Mouse (Mus musculus): ENCODE measurements around the gene Cdkn3. TPM values are rescaled to one million over a fixed set of nuclear protein-coding genes. Genes with fewer than 3 reads are reported as not detected.
"Not testable (repeated sequence)": the region's sequence is repeated elsewhere in the genome, so short reads cannot be mapped to it uniquely, and the experiment has no call there.

The Cdkn3 gene
- total and polyA plus RNA-seq, 3 experiments: 1.2 to 2.1 TPM; not detected in 1

DNA sequence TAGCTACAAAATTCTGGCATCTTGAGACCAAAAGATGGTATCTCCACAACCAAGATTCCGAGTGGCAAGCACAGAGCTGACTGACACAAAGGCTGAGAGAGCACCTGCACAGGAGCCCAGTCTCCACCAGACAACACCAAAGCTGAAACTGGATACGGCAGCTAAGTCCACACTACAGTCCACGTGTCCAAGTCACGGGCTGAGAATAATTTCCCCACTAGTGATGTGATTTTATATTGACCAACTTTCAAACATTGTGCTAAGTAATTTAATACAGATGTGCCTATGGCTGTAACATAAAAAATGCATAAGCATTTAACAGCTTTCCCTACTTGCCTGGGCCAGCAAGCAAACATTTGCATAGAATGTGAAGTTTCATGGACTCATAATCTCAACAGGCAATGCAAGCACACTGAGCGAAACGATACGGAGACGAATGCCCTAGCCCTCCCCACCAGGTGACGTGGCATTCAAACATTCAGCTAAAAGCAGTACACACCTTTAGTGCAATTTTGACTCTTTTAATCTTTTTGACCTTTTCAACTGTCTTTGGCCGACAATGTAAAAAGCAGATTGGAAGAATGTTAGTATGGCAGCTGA lies 23.1 kb downstream of the Cdkn3 start:
- DNase-seq: no peak

GRCm38 (mm10) chr14:46785247-46785646 lies 24.9 kb downstream of the Cdkn3 start:
- no peak for DNase-seq

GRCm38 (mm10) chr14:46787454-46787786 lies 27.1 kb downstream of the Cdkn3 start:
- DNase-seq: no peak

DNA sequence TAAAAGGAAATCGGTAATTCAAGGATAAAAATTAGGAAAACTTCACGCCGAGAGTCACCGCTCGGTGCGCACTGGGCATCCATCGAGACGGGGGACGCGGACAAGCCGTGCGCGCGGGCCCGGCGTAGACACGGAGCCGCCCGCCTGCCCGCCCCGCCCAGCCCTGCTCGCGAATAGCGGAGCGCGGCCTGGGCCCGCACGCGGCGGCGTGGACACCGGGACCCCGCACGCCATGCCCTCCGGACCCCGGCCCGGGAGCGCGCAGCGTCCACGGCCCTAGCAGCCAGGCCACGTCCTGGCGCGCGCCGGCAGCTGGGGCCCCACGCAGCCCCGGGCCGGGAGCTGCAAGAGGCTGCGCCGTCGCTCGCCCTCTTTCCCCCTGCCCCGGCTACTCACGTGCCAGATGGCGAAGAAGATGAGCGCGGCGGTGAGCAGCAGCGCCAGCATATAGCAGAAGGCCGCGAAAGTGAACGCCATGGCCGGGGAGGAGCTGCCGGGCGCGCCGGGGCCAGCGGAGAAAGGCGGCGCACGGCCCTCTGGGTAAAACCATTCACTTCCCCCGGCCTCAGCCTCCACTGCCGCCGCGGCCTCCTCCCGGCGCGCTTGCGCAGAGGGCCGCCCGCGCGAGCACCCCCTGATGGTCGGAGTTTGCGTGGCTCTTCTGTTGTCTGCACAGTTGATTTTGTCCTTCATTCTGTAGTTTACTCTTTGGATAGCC lies 27.6 kb downstream of the Cdkn3 start, which contains the start of gene Cnih1:
Gene Cnih1 (minus strand): TSS at position 625 of the 718 bp plus-strand sequence.
- DNase-seq: peak; percentile 95

GRCm38 (mm10) chr14:46788505-46788901 lies 28.2 kb downstream of the Cdkn3 start:
- peak; percentile 29 for DNase-seq

- no peak for DNase-seq
These were observed 30.0 kb downstream of the Cdkn3 start for GRCm38 (mm10) chr14:46790303-46790702.

- DNase-seq: no peak
These were observed 30.4 kb downstream of the Cdkn3 start for GRCm38 (mm10) chr14:46790723-46791122.

- peak; percentile 84 for DNase-seq
These were observed 33.8 kb downstream of the Cdkn3 start for GRCm38 (mm10) chr14:46794157-46794556.

DNA sequence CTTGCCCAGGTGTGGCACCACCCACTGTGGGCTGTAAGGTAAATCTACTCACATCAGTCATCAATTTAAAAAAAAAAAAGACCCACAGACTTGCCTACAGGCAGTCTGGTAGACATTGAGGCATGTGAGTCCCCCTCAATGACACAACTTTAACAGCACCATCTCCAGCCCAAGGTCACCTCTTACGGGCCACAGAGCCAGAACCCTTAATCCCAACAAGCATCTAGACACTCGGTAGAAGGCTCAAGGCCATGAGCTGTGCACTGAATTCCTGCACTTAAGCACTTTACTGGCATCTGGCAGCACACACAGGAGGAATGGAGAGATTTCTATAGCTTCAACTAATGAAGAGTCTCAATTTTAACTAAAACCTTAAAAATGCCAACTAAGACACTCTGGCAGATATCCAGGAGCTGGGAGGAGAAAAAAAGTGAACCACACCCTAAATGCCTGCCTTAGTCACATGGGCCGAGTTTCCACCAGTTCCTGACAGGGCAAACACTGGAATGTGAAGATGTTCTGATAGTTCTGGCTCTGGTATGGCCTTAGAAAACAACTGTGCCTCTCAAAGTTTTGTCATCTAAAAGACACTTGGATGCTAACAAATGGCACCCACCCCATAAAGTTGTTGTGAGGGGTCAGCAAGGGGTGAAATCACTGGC lies 40.5 kb downstream of the Cdkn3 start:
- no peak for DNase-seq

GRCm38 (mm10) chr14:46803259-46803658 lies 42.9 kb downstream of the Cdkn3 start:
- DNase-seq: no peak

DNA sequence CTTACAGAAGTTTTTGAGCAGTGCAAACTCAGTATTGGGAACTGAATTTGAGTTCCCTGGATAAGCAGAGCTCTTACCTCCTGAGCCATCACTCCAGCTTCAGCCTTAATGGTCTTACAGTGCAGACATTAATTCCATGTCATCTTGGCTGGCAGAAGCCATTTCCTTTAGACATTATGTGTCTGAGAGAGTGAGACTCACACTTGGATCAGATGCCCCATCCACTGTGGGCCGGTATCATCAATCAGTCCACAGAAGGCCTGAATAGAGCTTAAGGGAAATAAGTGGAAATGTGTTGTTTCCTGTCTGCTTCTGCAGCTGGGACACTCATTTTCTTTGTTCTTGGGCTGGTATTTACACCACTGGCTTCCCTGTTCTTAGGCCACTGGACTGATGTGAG lies 43.5 kb downstream of the Cdkn3 start:
- no peak for DNase-seq

- DNase-seq: peak; percentile 20
These were observed 45.8 kb downstream of the Cdkn3 start for GRCm38 (mm10) chr14:46806186-46806585.

DNA sequence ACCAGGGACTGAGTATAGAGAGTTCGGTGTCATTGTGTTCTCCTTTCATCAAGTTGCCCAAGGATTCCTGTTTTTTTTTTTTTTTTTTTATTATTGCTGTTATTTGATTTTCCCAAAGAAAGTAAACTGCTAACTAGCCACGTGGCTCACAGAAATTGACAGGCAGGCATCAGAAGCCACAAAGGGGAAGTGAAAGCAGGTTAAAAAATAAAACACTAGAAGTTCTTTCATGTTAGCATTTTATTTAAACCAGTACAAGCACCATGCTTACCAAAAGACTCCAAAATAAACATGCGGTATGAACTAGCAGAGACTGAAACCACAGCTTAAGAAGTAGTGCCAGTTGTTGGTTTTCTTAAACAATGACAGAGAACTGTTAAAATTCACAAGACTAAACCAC lies 47.6 kb downstream of the Cdkn3 start:
- DNase-seq: no peak

GRCm38 (mm10) chr14:46815640-46816039 lies 55.3 kb downstream of the Cdkn3 start:
- DNase-seq: no peak

DNA sequence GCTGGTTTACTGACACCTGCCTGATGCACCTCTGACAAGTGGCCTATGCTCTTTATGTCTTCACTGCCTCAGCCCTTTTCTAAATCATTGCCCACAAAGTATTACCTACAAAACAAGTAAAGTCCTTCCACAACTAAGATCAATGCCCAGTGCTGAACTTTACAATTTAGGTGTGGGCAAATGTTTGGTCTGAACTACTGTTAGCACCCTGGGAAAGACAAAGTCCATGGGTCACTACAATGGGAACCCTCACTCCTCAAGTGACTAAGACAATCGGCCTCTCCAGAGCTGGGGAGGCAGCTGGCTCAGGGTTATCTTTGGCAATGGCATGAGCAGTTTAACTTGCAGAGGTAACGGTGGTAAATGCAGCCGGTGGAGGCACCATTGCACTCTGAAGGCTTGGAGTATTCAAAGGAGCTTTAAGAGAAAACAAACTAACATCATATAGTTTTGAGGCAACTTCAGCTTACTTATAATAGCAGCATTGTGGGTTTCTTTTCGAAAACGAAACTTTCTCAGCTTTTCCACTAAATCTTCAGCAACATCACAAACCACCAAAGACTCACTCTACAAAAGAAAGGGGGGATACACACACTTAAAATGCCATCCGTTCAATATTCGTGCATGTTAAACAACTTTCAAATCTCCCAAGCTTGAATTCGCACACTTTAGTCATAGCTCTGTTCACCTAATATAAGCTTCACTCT lies 56.7 kb downstream of the Cdkn3 start:
- no peak for DNase-seq

GRCm38 (mm10) chr14:46818743-46819142 lies 58.4 kb downstream of the Cdkn3 start:
- DNase-seq: no peak

GRCm38 (mm10) chr14:46819961-46820360 lies 59.6 kb downstream of the Cdkn3 start:
- not testable (repeated sequence) for DNase-seq

Other genes with a start within 250 kb of the Cdkn3 start
- 100 to 1,000 TPM; 116 to 121 TPM for gene Cnih1, start 27.9 kb downstream of the Cdkn3 start, total RNA-seq (2021)
- 163 and 178 TPM in 2 replicates for gene Cnih1, start 27.9 kb downstream of the Cdkn3 start, polyA plus RNA-seq (2012; rRNA removed)
- gene Gmfb, start 61.7 kb downstream of the Cdkn3 start, total RNA-seq (2021): 100 to 1,000 TPM in 1 of 2 experiments, 10 to 100 TPM in 1; 85.9 to 132 TPM
- 3.2 and 3.7 TPM in 2 replicates for gene Gmfb, start 61.7 kb downstream of the Cdkn3 start, polyA plus RNA-seq (2012; rRNA removed)
- 10 to 100 TPM; 46.7 to 50.5 TPM for gene Cgrrf1, start 71.6 kb downstream of the Cdkn3 start, total RNA-seq (2021)
- gene Cgrrf1, start 71.6 kb downstream of the Cdkn3 start, polyA plus RNA-seq (2012; rRNA removed): 16.4 and 16.9 TPM in 2 replicates
- gene Samd4, start 122.3 kb downstream of the Cdkn3 start, total RNA-seq (2021): 10 to 100 TPM; 22.9 to 24.4 TPM
- 14.7 and 16.5 TPM in 2 replicates for gene Samd4, start 122.3 kb downstream of the Cdkn3 start, polyA plus RNA-seq (2012; rRNA removed)